In the genomic region with DNA sequence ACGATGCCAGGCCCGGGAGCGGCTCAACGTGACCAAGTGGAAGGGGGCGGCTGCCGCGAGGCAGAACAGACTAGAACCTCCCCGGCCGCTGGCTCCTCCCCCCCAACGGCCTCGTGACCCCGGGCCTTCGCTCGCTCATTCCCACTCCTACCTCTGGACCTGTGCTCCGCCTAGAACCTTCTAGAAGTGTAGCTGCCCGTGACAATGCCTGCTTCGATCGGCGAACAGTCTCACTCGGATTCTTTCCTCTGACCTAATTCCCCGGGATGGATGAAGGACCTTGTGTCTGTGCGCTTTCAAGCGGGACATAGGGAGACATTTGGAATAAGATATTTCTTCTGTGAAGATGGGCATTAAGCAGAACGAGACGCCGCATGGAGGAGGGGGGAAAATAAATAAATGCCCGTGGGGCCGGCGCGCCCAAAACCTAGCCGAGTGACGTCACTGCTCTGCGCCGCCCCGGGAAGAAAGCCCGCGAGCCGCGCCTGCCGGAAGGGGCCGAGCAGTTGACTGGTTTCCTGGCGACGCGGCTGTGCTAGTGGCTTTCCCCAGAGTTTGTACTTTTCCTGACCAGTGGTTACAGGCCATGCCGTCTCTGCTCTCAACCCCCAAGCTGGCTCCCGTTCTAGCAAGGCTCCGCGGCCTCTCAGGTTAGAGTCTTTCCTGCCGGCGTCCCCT, we compare ENCODE assay signal across 1 mouse cellular context.
TF ChIP-seq lines count a peak whose summit lies in the region.

A gene (minus strand): TSS at position 440 of the 678 bp plus-strand sequence.
A gene (plus strand): TSS at position 501 of the 678 bp plus-strand sequence.

TF ChIP-seq in CH12.LX, 34 proteins besides CTCF, POLR2A, EP300 and RAD21:
- no peak for TF ChIP-seq POLR2AphosphoS2 (IDR thresholded peaks at IDR 0.05; ENCODE audit: low read depth, low read length)
- 0 out of 2 replicates have a peak, but pooled peaks have one; percentile 0 for TF ChIP-seq MAZ (IDR thresholded peaks at IDR 0.05; ENCODE audit: low read depth, low read length)
- no peak for TF ChIP-seq RCOR1 (conservative IDR thresholded peaks at IDR 0.05; ENCODE audit: low read depth, low read length)
- TF ChIP-seq IRF4 (IDR thresholded peaks at IDR 0.05; ENCODE audit: low read depth, low read length): 0 out of 2 replicates have a peak, but pooled peaks have one; percentile 35
- no peak for TF ChIP-seq PAX5 (IDR thresholded peaks at IDR 0.05; ENCODE audit: low read length)
- TF ChIP-seq CHD1 (IDR thresholded peaks at IDR 0.05; ENCODE audit: low read depth, low read length): no peak
- TF ChIP-seq NRF1 (IDR thresholded peaks at IDR 0.05; ENCODE audit: low read depth, low read length): no peak; the same call in 1 of the 2 replicates
- peak; percentile 93 for TF ChIP-seq HCFC1 (IDR thresholded peaks at IDR 0.05; ENCODE audit: low read depth, low read length)
- no peak for TF ChIP-seq JUND (conservative IDR thresholded peaks at IDR 0.05; ENCODE audit: low read depth, low read length)
- no peak for TF ChIP-seq SMC3 (IDR thresholded peaks at IDR 0.05; ENCODE audit: low read depth, low read length)
- TF ChIP-seq SIN3A (IDR thresholded peaks at IDR 0.05; ENCODE audit: low read length): peak; percentile 77; the same call in 1 of the 2 replicates
- TF ChIP-seq MXI1 (IDR thresholded peaks at IDR 0.05; ENCODE audit: low read depth, low read length): peak; percentile 94
- peak; percentile 65; the same call in 1 of the 2 replicates for TF ChIP-seq ZMIZ1 (IDR thresholded peaks at IDR 0.05; ENCODE audit: low read depth, low read length)
- no peak for TF ChIP-seq ZKSCAN1 (IDR thresholded peaks at IDR 0.05; ENCODE audit: borderline replicate concordance, low read depth, low read length)
- TF ChIP-seq UBTF (IDR thresholded peaks at IDR 0.05; ENCODE audit: low read depth, low read length): no peak
- TF ChIP-seq BHLHE40 (IDR thresholded peaks at IDR 0.05; ENCODE audit: low read depth, low read length): peak; percentile 37; the same call in 1 of the 2 replicates
- TF ChIP-seq ZNF384 (IDR thresholded peaks at IDR 0.05; ENCODE audit: low read depth, low read length): no peak
- peak; percentile 77 for TF ChIP-seq USF2 (conservative IDR thresholded peaks at IDR 0.05; ENCODE audit: low read depth, low read length)
- TF ChIP-seq ELF1 (IDR thresholded peaks at IDR 0.05; ENCODE audit: low read depth, low read length): peak; percentile 84
- no peak for TF ChIP-seq CHD2 (IDR thresholded peaks at IDR 0.05; ENCODE audit: low read length)
- TF ChIP-seq E2F4 (IDR thresholded peaks at IDR 0.05; ENCODE audit: insufficient replicate concordance, low read depth, low read length): 0 out of 2 replicates have a peak, but pooled peaks have one; percentile 41
- no peak for TF ChIP-seq MAFK (IDR thresholded peaks at IDR 0.05; ENCODE audit: insufficient replicate concordance, low read length)
- TF ChIP-seq TBP (conservative IDR thresholded peaks at IDR 0.05; ENCODE audit: low read depth, low read length): peak; percentile 42; the same call in 1 of the 2 replicates
- TF ChIP-seq GABPA (IDR thresholded peaks at IDR 0.05; ENCODE audit: insufficient replicate concordance, low read depth, low read length): no peak; the same call in 1 of the 2 replicates
- TF ChIP-seq ETS1 (conservative IDR thresholded peaks at IDR 0.05; ENCODE audit: low read depth, low read length): no peak
- peak; percentile 89 for TF ChIP-seq USF1 (IDR thresholded peaks at IDR 0.05; ENCODE audit: low read depth, low read length)
- peak; percentile 98 for TF ChIP-seq MAX (IDR thresholded peaks at IDR 0.05; ENCODE audit: low read length)
- TF ChIP-seq NELFE (IDR thresholded peaks at IDR 0.05; ENCODE audit: low read depth, low read length): peak; percentile 80
- TF ChIP-seq JUN (IDR thresholded peaks at IDR 0.05; ENCODE audit: insufficient read depth, low read depth, low read length): no peak
- TF ChIP-seq KAT2A (IDR thresholded peaks at IDR 0.05; ENCODE audit: insufficient replicate concordance, low read length): peak; percentile 89; the same call in 1 of the 2 replicates
- no peak; the same call in 1 of the 2 replicates for TF ChIP-seq MEF2A (IDR thresholded peaks at IDR 0.05; ENCODE audit: borderline replicate concordance, low read depth, low read length)
- TF ChIP-seq ZC3H11A (IDR thresholded peaks at IDR 0.05; ENCODE audit: low read depth, low read length): no peak
- TF ChIP-seq MYC (IDR thresholded peaks at IDR 0.05; ENCODE audit: low read depth, low read length): peak; percentile 69; the same call in 1 of the 2 replicates
- peak; percentile 43; the same call in 1 of the 2 replicates for TF ChIP-seq TCF12 (IDR thresholded peaks at IDR 0.05; ENCODE audit: low read depth, low read length)
